Mouse (Mus musculus): ENCODE results near the gene Fgfr2. TPM values are rescaled to one million over a fixed set of nuclear protein-coding genes. Genes with fewer than 3 reads are reported as not detected.

The Fgfr2 gene
- polyA plus RNA-seq, 1 experiment = 114 TPM

GRCm38 (mm10) chr7:132119817-132120216 lies 1003.3 kb downstream of the Fgfr2 start:
- TF ChIP-seq CTCF (IDR thresholded peaks at IDR 0.05; ENCODE audit: insufficient read depth, low read length) = no peak
- TF ChIP-seq POLR2A (IDR thresholded peaks at IDR 0.05; ENCODE audit: borderline replicate concordance, extremely low read depth, low read depth, low read length) = no peak
- H3K4me1 ChIP-seq (ENCODE audit: control insufficient read depth, insufficient read depth, low read length) = no peaks in the 10 kb centered on the region
- 79% methylated on average over 4 of the region's 4 CpGs for WGBS

GRCm38 (mm10) chr7:132111770-132112169 lies 1011.4 kb downstream of the Fgfr2 start:
- Histone ChIP-seq H3K4me3 (replicated peaks; ENCODE audit: extremely low read depth, low read depth, low read length) (no peak overlapping the region), H3K4me1 (ENCODE audit: control insufficient read depth, insufficient read depth, low read length) (no peaks in the 10 kb centered on the region)
- TF ChIP-seq CTCF (IDR thresholded peaks at IDR 0.05; ENCODE audit: insufficient read depth, low read length) = no peak
- TF ChIP-seq POLR2A (IDR thresholded peaks at IDR 0.05; ENCODE audit: borderline replicate concordance, extremely low read depth, low read depth, low read length) = no peak
- DNase-seq = no peak
- 74% methylated on average over 5 of the region's 5 CpGs for WGBS

More at GRCm38 (mm10) chr7:132119817-132120216, 1003.3 kb downstream of the Fgfr2 start:
- H3K4me3 ChIP-seq (replicated peaks; ENCODE audit: extremely low read depth, low read depth, low read length) = no peak overlapping the region
- DNase-seq = no peak

DNA sequence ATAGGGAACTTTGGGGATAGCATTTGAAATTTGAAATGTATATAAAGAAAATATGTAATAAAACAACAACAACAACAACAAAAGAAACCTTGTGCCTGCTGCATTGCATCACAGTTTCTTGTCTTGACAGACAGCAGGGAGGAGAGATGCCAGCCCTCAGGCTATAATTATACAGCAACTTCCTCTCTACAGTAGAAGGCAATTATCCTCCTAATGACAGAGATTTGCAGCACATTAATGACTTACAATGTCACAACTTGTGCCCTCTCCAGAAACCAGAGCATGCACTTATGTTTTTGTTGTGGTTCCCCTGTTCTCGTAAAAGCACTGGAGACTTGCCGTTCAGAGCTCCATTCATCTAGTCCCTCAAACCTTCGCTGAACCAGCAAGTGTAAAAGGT lies 1012.8 kb downstream of the Fgfr2 start:
- TF ChIP-seq POLR2A (IDR thresholded peaks at IDR 0.05; ENCODE audit: borderline replicate concordance, extremely low read depth, low read depth, low read length) (no peak), CTCF (IDR thresholded peaks at IDR 0.05; ENCODE audit: insufficient read depth, low read length) (no peak)
- no peaks in the 10 kb centered on the region for H3K4me1 ChIP-seq (ENCODE audit: control insufficient read depth, insufficient read depth, low read length)
- no peak overlapping the region for H3K4me3 ChIP-seq (replicated peaks; ENCODE audit: extremely low read depth, low read depth, low read length)
- DNase-seq = no peak
- WGBS = 76% methylated on average over 3 of the region's 3 CpGs

GRCm38 (mm10) chr7:132106891-132107290 lies 1016.3 kb downstream of the Fgfr2 start:
- DNase-seq = no peak
- H3K4me1 ChIP-seq (ENCODE audit: control insufficient read depth, insufficient read depth, low read length) = no peaks in the 10 kb centered on the region
- no peak for TF ChIP-seq POLR2A (IDR thresholded peaks at IDR 0.05; ENCODE audit: borderline replicate concordance, extremely low read depth, low read depth, low read length)

DNA sequence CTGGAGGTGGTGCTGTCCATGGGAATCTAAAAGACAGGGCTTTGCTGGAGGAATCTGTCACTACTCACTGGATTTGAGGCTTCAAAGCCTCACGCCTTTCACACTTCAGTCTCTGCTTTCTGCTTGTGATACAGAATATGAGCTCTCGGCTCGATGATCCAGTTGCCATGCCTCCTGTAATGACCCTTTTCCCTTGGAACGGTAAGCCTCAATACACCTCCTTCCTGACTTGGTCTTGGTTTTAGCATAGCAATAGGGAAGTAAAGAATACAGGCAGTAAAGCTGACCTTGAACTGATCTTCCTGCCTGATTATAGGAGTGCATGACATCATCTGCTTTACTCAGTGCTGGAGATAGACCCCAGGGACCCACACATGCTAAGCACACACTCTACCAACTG lies 1017.8 kb downstream of the Fgfr2 start:
- DNase-seq = no peak
- 71% methylated on average over 4 of the region's 4 CpGs for WGBS
- Histone ChIP-seq H3K4me1 (ENCODE audit: control insufficient read depth, insufficient read depth, low read length) (no peaks in the 10 kb centered on the region), H3K4me3 (replicated peaks; ENCODE audit: extremely low read depth, low read depth, low read length) (no peak overlapping the region)
- TF ChIP-seq POLR2A (IDR thresholded peaks at IDR 0.05; ENCODE audit: borderline replicate concordance, extremely low read depth, low read depth, low read length) (no peak), CTCF (IDR thresholded peaks at IDR 0.05; ENCODE audit: insufficient read depth, low read length) (no peak)

More at GRCm38 (mm10) chr7:132106891-132107290, 1016.3 kb downstream of the Fgfr2 start:
- 74% methylated on average over 4 of the region's 4 CpGs for WGBS
- no peak overlapping the region for H3K4me3 ChIP-seq (replicated peaks; ENCODE audit: extremely low read depth, low read depth, low read length)

GRCm38 (mm10) chr7:132098441-132098840 lies 1024.7 kb downstream of the Fgfr2 start:
- no peak for DNase-seq
- 36% methylated on average over 4 of the region's 4 CpGs for WGBS
- no peak for TF ChIP-seq POLR2A (IDR thresholded peaks at IDR 0.05; ENCODE audit: borderline replicate concordance, extremely low read depth, low read depth, low read length)
- TF ChIP-seq CTCF (IDR thresholded peaks at IDR 0.05; ENCODE audit: insufficient read depth, low read length) = no peak
- Histone ChIP-seq H3K4me1 (ENCODE audit: control insufficient read depth, insufficient read depth, low read length) (no peaks in the 10 kb centered on the region), H3K4me3 (replicated peaks; ENCODE audit: extremely low read depth, low read depth, low read length) (no peak overlapping the region)

GRCm38 (mm10) chr7:132094666-132095065 lies 1028.5 kb downstream of the Fgfr2 start:
- no peak for TF ChIP-seq CTCF (IDR thresholded peaks at IDR 0.05; ENCODE audit: insufficient read depth, low read length)
- no peak for TF ChIP-seq POLR2A (IDR thresholded peaks at IDR 0.05; ENCODE audit: borderline replicate concordance, extremely low read depth, low read depth, low read length)
- DNase-seq = no peak
- Histone ChIP-seq H3K4me1 (ENCODE audit: control insufficient read depth, insufficient read depth, low read length) (no peaks in the 10 kb centered on the region), H3K4me3 (replicated peaks; ENCODE audit: extremely low read depth, low read depth, low read length) (no peak overlapping the region)
- 53% methylated on average over 7 of the region's 7 CpGs for WGBS

DNA sequence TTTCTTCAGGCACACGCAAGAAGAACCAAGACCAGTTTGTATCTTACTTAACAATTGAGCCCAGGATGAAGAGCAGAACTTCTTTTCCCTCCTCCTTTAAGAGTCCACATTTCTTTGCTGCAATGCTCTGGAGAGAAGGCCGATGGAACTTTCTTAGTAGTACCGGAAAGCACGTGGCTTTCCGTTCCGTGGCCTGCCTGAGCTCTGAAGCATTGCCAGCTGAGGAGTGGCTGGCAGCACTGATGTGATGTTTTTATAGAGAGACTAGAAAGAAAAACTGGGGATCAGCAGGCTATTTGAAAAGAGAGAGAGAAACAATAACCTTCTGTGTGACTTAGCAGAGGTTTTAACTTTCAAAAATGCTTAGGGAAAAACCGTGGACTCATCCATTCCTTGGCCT lies 1031.6 kb downstream of the Fgfr2 start:
- Histone ChIP-seq H3K4me3 (replicated peaks; ENCODE audit: extremely low read depth, low read depth, low read length) (no peak overlapping the region), H3K4me1 (ENCODE audit: control insufficient read depth, insufficient read depth, low read length) (no peaks in the 10 kb centered on the region)
- no peak for DNase-seq
- TF ChIP-seq POLR2A (IDR thresholded peaks at IDR 0.05; ENCODE audit: borderline replicate concordance, extremely low read depth, low read depth, low read length) = no peak
- no peak for TF ChIP-seq CTCF (IDR thresholded peaks at IDR 0.05; ENCODE audit: insufficient read depth, low read length)
- WGBS = 77% methylated on average over 7 of the region's 7 CpGs

DNA sequence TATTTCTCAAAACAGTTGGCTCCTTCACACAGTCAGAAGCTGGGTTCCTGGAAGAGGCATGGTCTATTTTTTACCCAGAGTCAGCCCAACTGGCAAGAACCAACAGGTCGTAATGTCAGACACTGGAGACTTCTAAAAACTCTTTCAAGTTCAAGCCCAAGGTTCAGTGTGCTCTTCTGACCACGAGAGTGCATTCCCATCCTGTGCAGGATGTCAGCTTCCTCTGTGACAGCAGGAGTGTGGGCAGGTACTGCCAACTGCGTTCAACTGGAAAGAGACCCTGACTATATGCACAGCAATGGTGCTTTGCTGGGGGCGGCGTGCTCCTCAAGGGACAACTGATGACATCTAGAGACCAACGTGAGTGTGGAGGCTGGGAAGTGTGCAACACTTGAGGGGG lies 1034.5 kb downstream of the Fgfr2 start:
- DNase-seq = no peak
- no peak overlapping the region for H3K4me3 ChIP-seq (replicated peaks; ENCODE audit: extremely low read depth, low read depth, low read length)

GRCm38 (mm10) chr7:132088181-132088580 lies 1035.0 kb downstream of the Fgfr2 start:
- no peaks in the 10 kb centered on the region for H3K4me1 ChIP-seq (ENCODE audit: control insufficient read depth, insufficient read depth, low read length)
- 54% methylated on average over 4 of the region's 4 CpGs for WGBS
- no peak overlapping the region for H3K4me3 ChIP-seq (replicated peaks; ENCODE audit: extremely low read depth, low read depth, low read length)
- TF ChIP-seq POLR2A (IDR thresholded peaks at IDR 0.05; ENCODE audit: borderline replicate concordance, extremely low read depth, low read depth, low read length) = no peak
- TF ChIP-seq CTCF (IDR thresholded peaks at IDR 0.05; ENCODE audit: insufficient read depth, low read length) = no peak
- DNase-seq = no peak

More for the DNA sequence above, 1034.5 kb downstream of the Fgfr2 start:
- TF ChIP-seq CTCF (IDR thresholded peaks at IDR 0.05; ENCODE audit: insufficient read depth, low read length) (no peak), POLR2A (IDR thresholded peaks at IDR 0.05; ENCODE audit: borderline replicate concordance, extremely low read depth, low read depth, low read length) (no peak)
- 62% methylated on average over 6 of the region's 6 CpGs for WGBS
- no peaks in the 10 kb centered on the region for H3K4me1 ChIP-seq (ENCODE audit: control insufficient read depth, insufficient read depth, low read length)
